12 mouse cellular contexts compared by ENCODE assay signal in the genomic region with DNA sequence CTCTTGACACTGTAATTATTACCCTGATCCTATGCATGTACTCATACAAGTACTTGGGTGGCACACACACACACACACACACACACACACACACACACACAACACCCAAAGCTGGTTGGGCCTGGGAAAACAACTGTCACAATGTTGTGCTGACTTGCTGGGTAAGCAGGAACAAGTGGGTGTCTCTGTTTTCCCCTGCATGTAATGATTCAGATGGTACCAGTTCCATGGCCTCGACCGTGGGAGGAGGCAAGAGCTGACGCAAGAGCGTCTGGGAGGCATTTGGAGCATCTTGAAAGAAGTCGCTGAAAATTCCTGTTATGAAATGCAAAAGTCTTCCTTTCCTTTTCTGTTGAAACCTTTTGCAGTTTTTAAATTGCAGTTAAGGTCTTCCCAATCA. TPM values are rescaled to one million over a fixed set of nuclear protein-coding genes. Genes with fewer than 3 reads are reported as not detected.
DNase-seq lines count a peak whose midpoint lies in the region; ATAC-seq and TF ChIP-seq lines count a peak whose summit lies in the region.
"Had no signal": no experiment of that assay in that cellular context is flagged by ENCODE, and none has a peak within 500 bp of the region (broad histone marks: within the 10 kb centered on the region; RNA-seq: fewer than 3 reads in every experiment).

No protein-coding gene starts in this region.

- no peak overlapping the region for H3K4me2 ChIP-seq in embryonic facial prominence, embryonic 12.5 days (replicated peaks)
- H3K4me2 ChIP-seq in hindbrain, embryonic 16.5 days (ENCODE audit: low read length) = no peak overlapping the region
- H3K4me2 ChIP-seq: limb, embryonic 15.5 days; neural tube, embryonic 13.5 days had no signal

- no peaks in the 10 kb centered on the region for H3K36me3 ChIP-seq in kidney, adult 2 months (ENCODE audit: control insufficient read depth, insufficient read depth, low read length)
- H3K36me3 ChIP-seq in embryonic facial prominence, embryonic 12.5 days = no peaks in the 10 kb centered on the region
- H3K36me3 ChIP-seq in hindbrain, embryonic 16.5 days (ENCODE audit: control insufficient read depth, insufficient read depth, low read length) = no peaks in the 10 kb centered on the region
- H3K36me3 ChIP-seq: limb, embryonic 15.5 days; neural tube, embryonic 13.5 days had no signal

- no peak for TF ChIP-seq POLR2A in kidney, adult 2 months (IDR thresholded peaks at IDR 0.05; ENCODE audit: low read depth, low read length)

- H3K4me1 ChIP-seq in kidney, adult 2 months (ENCODE audit: control insufficient read depth, insufficient read depth, low read length) = no peaks in the 10 kb centered on the region
- H3K4me1 ChIP-seq in embryonic facial prominence, embryonic 12.5 days = peaks cover 9% of the 10 kb centered on the region; the same call in 1 of the 2 replicates
- 0 out of 2 replicates have a peak, but pooled peaks cover 2% of the 10 kb centered on the region for H3K4me1 ChIP-seq in hindbrain, embryonic 16.5 days (ENCODE audit: control insufficient read depth, insufficient read depth, low read depth, low read length)

- no peak for DNase-seq in kidney, adult 2 months
- no peak for DNase-seq in kidney, adult 18-20 months
- DNase-seq in layer of hippocampus, adult 9-11 months = peak; percentile 66
- peak; percentile 36 to 44 for DNase-seq in right cerebral cortex, postnatal 10 days (ENCODE audit: low spot score in 2 of 2)
- no peak for DNase-seq in cerebellum, adult 11-12 months

- H3K4me3 ChIP-seq in kidney, adult 2 months (ENCODE audit: insufficient read depth, low read depth, low read length) = no peak overlapping the region
- no peak overlapping the region for H3K4me3 ChIP-seq in embryonic facial prominence, embryonic 12.5 days
- H3K4me3 ChIP-seq in hindbrain, embryonic 16.5 days (ENCODE audit: low read length) = no peak overlapping the region
- H3K4me3 ChIP-seq: heart, adult 2 months; limb, embryonic 15.5 days; neural tube, embryonic 13.5 days had no signal

- H3K9ac ChIP-seq in embryonic facial prominence, embryonic 12.5 days = no peak overlapping the region
- H3K9ac ChIP-seq in hindbrain, embryonic 16.5 days (ENCODE audit: low read depth, low read length) = no peak overlapping the region
- H3K9ac ChIP-seq: limb, embryonic 15.5 days; neural tube, embryonic 13.5 days had no signal

- no peak for ATAC-seq in embryonic facial prominence, embryonic 12.5 days (ENCODE audit: insufficient number of reproducible peaks, insufficient read depth, low FRiP score, low TSS enrichment)
- no peak for ATAC-seq in erythroblast, adult 5-6 weeks (replicated peaks; ENCODE audit: low FRiP score, poor library complexity, severe bottlenecking)
- ATAC-seq in hindbrain, embryonic 16.5 days = no peak

- H3K9me3 ChIP-seq in embryonic facial prominence, embryonic 12.5 days = no peaks in the 10 kb centered on the region
- no peaks in the 10 kb centered on the region for H3K9me3 ChIP-seq in hindbrain, embryonic 16.5 days (ENCODE audit: control insufficient read depth, low read length)
- H3K9me3 ChIP-seq: limb, embryonic 15.5 days; neural tube, embryonic 13.5 days had no signal

- peak overlapping the region; percentile 60 for H3K27ac ChIP-seq in kidney, adult 2 months (ENCODE audit: insufficient read depth, low read depth, low read length)
- 0 out of 2 replicates have a peak overlapping the region, but pooled peaks have one; percentile 3 for H3K27ac ChIP-seq in embryonic facial prominence, embryonic 12.5 days
- H3K27ac ChIP-seq in hindbrain, embryonic 16.5 days (ENCODE audit: low read depth, low read length) = no peak overlapping the region
- H3K27ac ChIP-seq: heart, adult 2 months; limb, embryonic 15.5 days; neural tube, embryonic 13.5 days had no signal

- 36% methylated on average over 5 of the region's 5 CpGs for WGBS in kidney, adult 2 months
- 56% methylated on average over 5 of the region's 5 CpGs for WGBS in embryonic facial prominence, embryonic 12.5 days
- WGBS in hindbrain, embryonic 16.5 days = 66% methylated on average over 5 of the region's 5 CpGs

- no peaks in the 10 kb centered on the region for H3K27me3 ChIP-seq in kidney, adult 2 months (replicated peaks; ENCODE audit: control insufficient read depth, insufficient read depth, low read length)
- peaks cover 8% of the 10 kb centered on the region for H3K27me3 ChIP-seq in embryonic facial prominence, embryonic 12.5 days
- no peaks in the 10 kb centered on the region; the same call in 1 of the 2 replicates for H3K27me3 ChIP-seq in hindbrain, embryonic 16.5 days (replicated peaks; ENCODE audit: control insufficient read depth, insufficient read depth, low read length)
- H3K27me3 ChIP-seq: neural tube, embryonic 13.5 days had no signal

- TF ChIP-seq CTCF in kidney, adult 2 months (conservative IDR thresholded peaks at IDR 0.05; ENCODE audit: insufficient read depth, insufficient read length, low read depth, low read length) = no peak

RNA-seq across cellular contexts. Expression of a gene that starts 45.0 kb away (rescaled TPM):
- not detected in 2 replicates for polyA plus RNA-seq in kidney, adult 2 months (2012; rRNA removed)
- polyA plus RNA-seq in embryonic facial prominence, embryonic 12.5 days (2016; fragmentation: Nextera tagmentation; extraction: Ambion mirVana) = not detected in 2 replicates
- total RNA-seq in erythroblast, adult 5-6 weeks (2015; ENCODE audit: low replicate concordance) = not detected in 2 replicates
- total RNA-seq in erythroblast, adult 5-6 weeks (2017; ENCODE audit: low replicate concordance) = not detected in 2 replicates
- polyA plus RNA-seq in hindbrain, embryonic 16.5 days (2015; fragmentation: Nextera tagmentation; extraction: Ambion mirVana) = not detected in 2 replicates
- total RNA-seq: heart, adult 2 months had no signal
- polyA plus RNA-seq: heart, adult 2 months; limb, embryonic 15.5 days; neural tube, embryonic 13.5 days; stomach, embryonic 16.5 days had no signal

RNA-seq across cellular contexts. Expression of a gene that starts 48.2 kb away (rescaled TPM):
- polyA plus RNA-seq in kidney, adult 2 months (2012; rRNA removed) = not detected in 2 replicates
- not detected in 2 replicates for polyA plus RNA-seq in embryonic facial prominence, embryonic 12.5 days (2016; fragmentation: Nextera tagmentation; extraction: Ambion mirVana)
- total RNA-seq in erythroblast, adult 5-6 weeks (2015; ENCODE audit: low replicate concordance) = not detected in 2 replicates
- total RNA-seq in erythroblast, adult 5-6 weeks (2017; ENCODE audit: low replicate concordance) = 3.3 TPM in 1 of 2 replicates, not detected in the other
- polyA plus RNA-seq in hindbrain, embryonic 16.5 days (2015; fragmentation: Nextera tagmentation; extraction: Ambion mirVana) = not detected in 2 replicates
- total RNA-seq: heart, adult 2 months had no signal
- polyA plus RNA-seq: heart, adult 2 months; limb, embryonic 15.5 days; neural tube, embryonic 13.5 days; stomach, embryonic 16.5 days had no signal

RNA-seq across cellular contexts. Expression of a gene that starts 51.4 kb away (rescaled TPM):
- not detected in 2 replicates for polyA plus RNA-seq in kidney, adult 2 months (2012; rRNA removed)
- not detected in 2 replicates for polyA plus RNA-seq in embryonic facial prominence, embryonic 12.5 days (2016; fragmentation: Nextera tagmentation; extraction: Ambion mirVana)
- total RNA-seq in erythroblast, adult 5-6 weeks (2015; ENCODE audit: low replicate concordance) = not detected in 2 replicates
- not detected in 2 replicates for total RNA-seq in erythroblast, adult 5-6 weeks (2017; ENCODE audit: low replicate concordance)
- polyA plus RNA-seq in hindbrain, embryonic 16.5 days (2015; fragmentation: Nextera tagmentation; extraction: Ambion mirVana) = not detected in 2 replicates
- total RNA-seq: heart, adult 2 months had no signal
- polyA plus RNA-seq: heart, adult 2 months; limb, embryonic 15.5 days; neural tube, embryonic 13.5 days; stomach, embryonic 16.5 days had no signal

RNA-seq across cellular contexts. Expression of a gene that starts 54.6 kb away (rescaled TPM):
- polyA plus RNA-seq in kidney, adult 2 months (2012; rRNA removed) = not detected in 2 replicates
- polyA plus RNA-seq in embryonic facial prominence, embryonic 12.5 days (2016; fragmentation: Nextera tagmentation; extraction: Ambion mirVana) = not detected in 2 replicates
- not detected in 2 replicates for total RNA-seq in erythroblast, adult 5-6 weeks (2015; ENCODE audit: low replicate concordance)
- total RNA-seq in erythroblast, adult 5-6 weeks (2017; ENCODE audit: low replicate concordance) = not detected in 2 replicates
- polyA plus RNA-seq in hindbrain, embryonic 16.5 days (2015; fragmentation: Nextera tagmentation; extraction: Ambion mirVana) = not detected in 2 replicates
- total RNA-seq: heart, adult 2 months had no signal
- polyA plus RNA-seq: heart, adult 2 months; limb, embryonic 15.5 days; neural tube, embryonic 13.5 days; stomach, embryonic 16.5 days had no signal

RNA-seq across cellular contexts. Expression of a gene that starts 57.7 kb away (rescaled TPM):
- not detected in 2 replicates for polyA plus RNA-seq in kidney, adult 2 months (2012; rRNA removed)
- polyA plus RNA-seq in embryonic facial prominence, embryonic 12.5 days (2016; fragmentation: Nextera tagmentation; extraction: Ambion mirVana) = not detected in 2 replicates
- not detected in 2 replicates for total RNA-seq in erythroblast, adult 5-6 weeks (2015; ENCODE audit: low replicate concordance)
- not detected in 2 replicates for total RNA-seq in erythroblast, adult 5-6 weeks (2017; ENCODE audit: low replicate concordance)
- not detected in 2 replicates for polyA plus RNA-seq in hindbrain, embryonic 16.5 days (2015; fragmentation: Nextera tagmentation; extraction: Ambion mirVana)
- total RNA-seq: heart, adult 2 months had no signal
- polyA plus RNA-seq: heart, adult 2 months; limb, embryonic 15.5 days; neural tube, embryonic 13.5 days; stomach, embryonic 16.5 days had no signal

Comparison
In these comparisons a context has a peak if more than half of its experiments do, and no peak if none do; other contexts are left out.
1. DNase-seq: peak in layer of hippocampus, adult 9-11 months (single experiment) and right cerebral cortex, postnatal 10 days (2 of 2); none in kidney, adult 2 months (single experiment), kidney, adult 18-20 months (single experiment) and cerebellum, adult 11-12 months (single experiment).